Mouse (Mus musculus) limb, embryonic 15.5 days (tissue): ENCODE results near the gene Ncam1. TPM values are rescaled to one million over a fixed set of nuclear protein-coding genes. Genes with fewer than 3 reads are reported as not detected.

Source experiments
- ATAC-seq: fragments of 200-750 bp; cut with Nextera tagmentation; 2 replicates; pipeline ENCODE4 v1.8.0; 2017; ENCODE audit warnings: low read depth, moderate TSS enrichment; ENCODE audit not compliant: insufficient number of reproducible peaks, low FRiP score, low TSS enrichment
- H3K27ac ChIP-seq: fragments of 300-500 bp; sonication (generic); 2 replicates; pipeline ENCODE4 v1.5.1; 2015; ENCODE audit warnings: moderate library complexity, mild to moderate bottlenecking, inconsistent platforms
- H3K27me3 ChIP-seq: fragments of 300-500 bp; sonication (generic); 2 replicates; pipeline ENCODE4 v1.6.1; 2015; ENCODE audit warnings: inconsistent platforms
- H3K36me3 ChIP-seq: fragments of 300-500 bp; sonication (generic); 2 replicates; pipeline ENCODE4 v1.6.1; 2015; ENCODE audit warnings: inconsistent platforms
- H3K4me1 ChIP-seq: fragments of 300-500 bp; sonication (generic); 2 replicates; pipeline ENCODE4 v1.6.1; 2015; ENCODE audit warnings: inconsistent platforms
- H3K4me2 ChIP-seq: fragments of 300-500 bp; sonication (generic); 2 replicates; pipeline ENCODE4 v1.6.1; 2015; ENCODE audit warnings: mild to moderate bottlenecking, inconsistent platforms
- H3K4me3 ChIP-seq: fragments of 300-500 bp; sonication (generic); 2 replicates; pipeline ENCODE4 v1.5.1; 2015; ENCODE audit warnings: mild to moderate bottlenecking, inconsistent platforms
- H3K9ac ChIP-seq: fragments of 300-500 bp; sonication (generic); 2 replicates; pipeline ENCODE4 v1.6.1; 2015; ENCODE audit warnings: inconsistent platforms
- H3K9me3 ChIP-seq: fragments of 300-500 bp; sonication (generic); 2 replicates; pipeline ENCODE4 v1.6.1; 2016; ENCODE audit warnings: inconsistent platforms
- WGBS: fragments of 180-500 bp; shearing (Covaris S2); methylation state at CpG from one replicate; pipeline ENCODE4 v1.1.7; 2015; 5-methylcytosine and 5-hydroxymethylcytosine counted together
- polyA plus RNA-seq: library from polyadenylated mRNA; unstranded; fragments of >200 nt; fragmentation: Nextera tagmentation; extraction: Ambion mirVana; gene quantifications from 2 replicates; pipeline ENCODE4 v1.2.1, GENCODE M21; 2015

Ncam1 gene
- polyA plus RNA-seq, 1 experiment from 2014 or later = 79.1 TPM

- Histone ChIP-seq H3K9me3 (no peaks in the 10 kb centered on the region), H3K4me1 (peaks cover 24% of the 10 kb centered on the region), H3K36me3 (no peaks in the 10 kb centered on the region), H3K9ac (no peak overlapping the region), H3K4me3 (no peak overlapping the region), H3K4me2 (no peak overlapping the region), H3K27ac (no peak overlapping the region), H3K27me3 (no peaks in the 10 kb centered on the region)
- 51% methylated on average over 7 of the region's 7 CpGs for WGBS
- no peak for ATAC-seq
Measured at GRCm38 (mm10) chr9:49533455-49533854, 265.3 kb downstream of the Ncam1 start.

GRCm38 (mm10) chr9:49531833-49532232 lies 266.9 kb downstream of the Ncam1 start:
- no peak for ATAC-seq
- Histone ChIP-seq H3K9ac (no peak overlapping the region), H3K27me3 (no peaks in the 10 kb centered on the region), H3K9me3 (no peaks in the 10 kb centered on the region), H3K27ac (no peak overlapping the region), H3K4me3 (no peak overlapping the region), H3K4me2 (no peak overlapping the region), H3K4me1 (peaks cover 18% of the 10 kb centered on the region), H3K36me3 (no peaks in the 10 kb centered on the region)
- WGBS = 90% methylated on average over 6 of the region's 6 CpGs

- peaks cover 13% of the 10 kb centered on the region for H3K4me1 ChIP-seq
- 37% methylated on average over 7 of the region's 7 CpGs for WGBS
- no peak overlapping the region for H3K9ac ChIP-seq
- H3K27me3 ChIP-seq = no peaks in the 10 kb centered on the region
- H3K9me3 ChIP-seq = no peaks in the 10 kb centered on the region
- H3K4me3 ChIP-seq = no peak overlapping the region
- no peaks in the 10 kb centered on the region for H3K36me3 ChIP-seq
- H3K4me2 ChIP-seq = no peak overlapping the region
- no peak for ATAC-seq
- no peak overlapping the region for H3K27ac ChIP-seq
Measured at GRCm38 (mm10) chr9:49531257-49531656, 267.5 kb downstream of the Ncam1 start.

- Histone ChIP-seq H3K4me2 (no peak overlapping the region), H3K36me3 (no peaks in the 10 kb centered on the region), H3K27ac (no peak overlapping the region), H3K9ac (no peak overlapping the region), H3K4me1 (peaks cover 7% of the 10 kb centered on the region), H3K27me3 (no peaks in the 10 kb centered on the region), H3K4me3 (no peak overlapping the region), H3K9me3 (no peaks in the 10 kb centered on the region)
- no peak for ATAC-seq
- 61% methylated on average over 4 of the region's 4 CpGs for WGBS
Measured at GRCm38 (mm10) chr9:49530739-49531138, 268.0 kb downstream of the Ncam1 start.

GRCm38 (mm10) chr9:49529366-49529959 lies 269.3 kb downstream of the Ncam1 start:
- Histone ChIP-seq H3K36me3 (no peaks in the 10 kb centered on the region), H3K27me3 (no peaks in the 10 kb centered on the region), H3K9ac (no peak overlapping the region), H3K4me1 (peaks cover 9% of the 10 kb centered on the region; the same call in 1 of the 2 replicates), H3K4me2 (no peak overlapping the region), H3K4me3 (no peak overlapping the region), H3K27ac (no peak overlapping the region), H3K9me3 (no peaks in the 10 kb centered on the region)
- ATAC-seq = no peak
- 58% methylated on average over 8 of the region's 8 CpGs for WGBS

- no peak for ATAC-seq
Measured at GRCm38 (mm10) chr9:49528943-49529342, 269.8 kb downstream of the Ncam1 start.

GRCm38 (mm10) chr9:49528026-49528425 lies 270.7 kb downstream of the Ncam1 start:
- Histone ChIP-seq H3K4me2 (no peak overlapping the region), H3K9me3 (no peaks in the 10 kb centered on the region), H3K4me1 (peaks cover 4% of the 10 kb centered on the region; the same call in 1 of the 2 replicates), H3K36me3 (no peaks in the 10 kb centered on the region), H3K27me3 (no peaks in the 10 kb centered on the region), H3K9ac (no peak overlapping the region), H3K27ac (no peak overlapping the region), H3K4me3 (no peak overlapping the region)
- WGBS = 82% methylated on average over 5 of the region's 5 CpGs
- no peak for ATAC-seq

More at GRCm38 (mm10) chr9:49528943-49529342, 269.8 kb downstream of the Ncam1 start:
- Histone ChIP-seq H3K27me3 (no peaks in the 10 kb centered on the region), H3K9me3 (no peaks in the 10 kb centered on the region), H3K4me3 (no peak overlapping the region), H3K27ac (no peak overlapping the region), H3K4me2 (no peak overlapping the region), H3K9ac (no peak overlapping the region), H3K36me3 (no peaks in the 10 kb centered on the region), H3K4me1 (peaks cover 4% of the 10 kb centered on the region; the same call in 1 of the 2 replicates)
- 62% methylated on average over 10 of the region's 10 CpGs for WGBS

GRCm38 (mm10) chr9:49527340-49527739 lies 271.4 kb downstream of the Ncam1 start:
- Histone ChIP-seq H3K36me3 (peaks cover 4% of the 10 kb centered on the region; the same call in 1 of the 2 replicates), H3K4me3 (no peak overlapping the region), H3K27ac (no peak overlapping the region), H3K27me3 (no peaks in the 10 kb centered on the region), H3K9me3 (no peaks in the 10 kb centered on the region), H3K4me2 (no peak overlapping the region), H3K9ac (no peak overlapping the region), H3K4me1 (peaks cover 4% of the 10 kb centered on the region; the same call in 1 of the 2 replicates)
- ATAC-seq = no peak
- 61% methylated on average over 8 of the region's 8 CpGs for WGBS

- peaks cover 4% of the 10 kb centered on the region; the same call in 1 of the 2 replicates for H3K4me1 ChIP-seq
- H3K4me3 ChIP-seq = no peak overlapping the region
- no peaks in the 10 kb centered on the region for H3K9me3 ChIP-seq
- 59% methylated on average over 9 of the region's 9 CpGs for WGBS
- no peak overlapping the region for H3K27ac ChIP-seq
- H3K36me3 ChIP-seq = peaks cover 12% of the 10 kb centered on the region
- no peak overlapping the region for H3K4me2 ChIP-seq
- ATAC-seq = no peak
- no peaks in the 10 kb centered on the region for H3K27me3 ChIP-seq
- no peak overlapping the region for H3K9ac ChIP-seq
Measured at GRCm38 (mm10) chr9:49524721-49525120, 274.0 kb downstream of the Ncam1 start.

- Histone ChIP-seq H3K36me3 (peaks cover 16% of the 10 kb centered on the region), H3K27ac (no peak overlapping the region), H3K4me1 (peaks cover 4% of the 10 kb centered on the region; the same call in 1 of the 2 replicates), H3K4me3 (no peak overlapping the region), H3K9ac (no peak overlapping the region), H3K4me2 (no peak overlapping the region), H3K27me3 (no peaks in the 10 kb centered on the region), H3K9me3 (no peaks in the 10 kb centered on the region)
- ATAC-seq = no peak
- 44% methylated on average over 9 of the region's 9 CpGs for WGBS
Measured at GRCm38 (mm10) chr9:49523881-49524280, 274.8 kb downstream of the Ncam1 start.

- Histone ChIP-seq H3K27ac (no peak overlapping the region), H3K4me3 (no peak overlapping the region), H3K4me2 (no peak overlapping the region), H3K27me3 (no peaks in the 10 kb centered on the region), H3K36me3 (peaks cover 16% of the 10 kb centered on the region), H3K9me3 (no peaks in the 10 kb centered on the region), H3K9ac (no peak overlapping the region), H3K4me1 (no peaks in the 10 kb centered on the region)
- ATAC-seq = no peak
- WGBS = 55% methylated on average over 2 of the region's 2 CpGs
Measured at GRCm38 (mm10) chr9:49514306-49514705, 284.4 kb downstream of the Ncam1 start.

- Histone ChIP-seq H3K9ac (no peak overlapping the region), H3K4me1 (no peaks in the 10 kb centered on the region), H3K27ac (no peak overlapping the region), H3K4me2 (no peak overlapping the region), H3K27me3 (no peaks in the 10 kb centered on the region), H3K9me3 (no peaks in the 10 kb centered on the region), H3K4me3 (no peak overlapping the region), H3K36me3 (peaks cover 32% of the 10 kb centered on the region)
- 90% methylated on average over 4 of the region's 4 CpGs for WGBS
- no peak for ATAC-seq
Measured at GRCm38 (mm10) chr9:49510666-49511065, 288.1 kb downstream of the Ncam1 start.

- no peak overlapping the region for H3K9ac ChIP-seq
- H3K4me2 ChIP-seq = no peak overlapping the region
- no peaks in the 10 kb centered on the region for H3K4me1 ChIP-seq
- H3K4me3 ChIP-seq = no peak overlapping the region
- 88% methylated on average over 8 of the region's 8 CpGs for WGBS
- no peak overlapping the region for H3K27ac ChIP-seq
- H3K9me3 ChIP-seq = no peaks in the 10 kb centered on the region
- no peaks in the 10 kb centered on the region for H3K27me3 ChIP-seq
- H3K36me3 ChIP-seq = peaks cover 30% of the 10 kb centered on the region
- no peak for ATAC-seq
Measured at GRCm38 (mm10) chr9:49509628-49510027, 289.1 kb downstream of the Ncam1 start.
